Mouse (Mus musculus) gastrocnemius, postnatal 4 days (tissue): ENCODE data around the gene Ablim1. TPM values are rescaled to one million over a fixed set of nuclear protein-coding genes. Genes with fewer than 3 reads are reported as not detected.
A peak's percentile ranks its signal among the peaks of the same experiment; 100 is the strongest.

ENCODE experiments used
- DNase-seq, 2 experiments: peaks; one replicate each; pipeline ENCODE4 v3.0.0; 2021 to 2022; ENCODE audit warnings: low spot score in 2 of 2, mixed read lengths in 2 of 2
- total RNA-seq, 2 experiments: library from RNA; stranded (reverse); gene quantifications; 2 replicates each; pipeline ENCODE4 v1.2.3; 2021

Ablim1 gene
- total RNA-seq, 2 experiments from 2014 or later: 56.8 to 65.5 TPM

DNA sequence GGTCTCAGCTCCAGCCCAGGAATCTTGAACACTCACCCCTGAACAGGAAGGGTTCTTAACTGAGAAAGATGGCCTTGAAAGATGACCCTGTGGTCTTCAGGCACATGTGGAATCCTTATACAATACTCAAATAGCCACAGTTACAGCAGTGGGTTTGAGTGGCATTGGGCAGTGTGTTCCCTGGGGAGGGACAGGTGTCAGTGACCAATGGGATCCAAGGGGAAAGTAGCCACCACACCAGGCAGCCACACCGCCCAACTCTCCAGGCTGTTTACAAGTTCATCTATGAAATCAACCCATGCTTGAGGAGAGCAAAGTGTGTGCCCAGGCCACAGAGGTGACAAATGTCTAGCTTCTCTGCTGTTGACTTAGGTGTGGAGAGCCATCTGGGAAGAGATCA, 123.6 kb downstream of the Ablim1 start:
- DNase-seq: no peak

DNA sequence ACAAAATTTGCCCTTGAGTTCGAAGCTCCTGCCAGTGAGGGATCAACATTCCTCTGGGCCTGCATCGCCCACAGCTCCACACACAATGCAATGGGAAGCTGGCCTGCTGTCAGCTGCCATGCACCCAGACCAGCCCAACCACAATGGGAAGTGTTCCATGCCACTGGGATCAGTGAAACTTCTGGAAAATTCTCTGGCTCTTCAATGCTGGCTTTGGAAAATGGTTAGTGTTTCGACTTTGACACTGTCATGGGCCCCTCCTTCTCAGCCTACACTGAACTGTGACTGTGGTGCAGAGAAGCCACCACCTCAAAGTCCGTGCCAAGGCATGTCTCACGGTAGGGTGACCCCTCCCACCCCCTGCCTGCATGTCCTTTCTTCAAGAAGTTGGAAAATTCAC, 125.3 kb downstream of the Ablim1 start:
- DNase-seq: peak in 1 of 2 experiments; percentile 32

DNA sequence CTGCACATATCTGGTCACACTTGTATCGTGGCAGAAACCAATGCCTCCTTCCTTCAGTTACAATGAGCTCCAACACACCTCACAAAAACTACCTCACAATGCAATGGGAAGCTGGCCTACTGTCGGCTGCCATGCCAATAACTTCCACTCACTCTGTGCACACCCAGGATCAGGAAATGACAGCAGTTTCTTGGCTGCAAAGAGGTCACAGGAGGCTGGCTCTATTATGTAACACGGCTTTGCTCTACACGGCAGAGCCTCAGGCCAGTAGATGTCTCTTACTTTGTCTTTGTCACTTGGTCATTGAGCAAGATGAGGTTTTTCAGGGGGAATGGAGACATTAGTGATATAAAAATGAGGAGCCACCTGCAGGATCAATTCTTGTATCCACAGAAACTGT, 126.2 kb downstream of the Ablim1 start:
- DNase-seq: no peak

DNA sequence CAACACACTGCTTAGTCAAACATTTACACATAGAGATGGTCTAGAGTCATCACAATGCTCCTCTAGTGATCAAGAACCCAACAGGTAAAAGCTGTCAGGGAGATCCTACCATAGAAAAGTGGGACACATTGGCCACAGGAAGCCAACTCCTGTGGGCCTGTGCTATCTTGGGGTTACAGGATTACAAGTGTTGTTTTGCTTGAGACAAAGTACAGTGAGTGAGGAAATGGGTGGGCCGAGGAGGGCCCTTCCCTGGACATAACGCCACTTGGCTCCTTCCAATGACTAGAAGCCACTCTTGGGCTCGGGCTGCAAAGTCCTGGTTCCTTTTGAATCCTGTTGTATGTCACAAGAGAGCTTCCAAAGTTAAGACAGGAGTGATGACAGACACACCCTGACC, 129.7 kb downstream of the Ablim1 start:
- DNase-seq: no peak

DNA sequence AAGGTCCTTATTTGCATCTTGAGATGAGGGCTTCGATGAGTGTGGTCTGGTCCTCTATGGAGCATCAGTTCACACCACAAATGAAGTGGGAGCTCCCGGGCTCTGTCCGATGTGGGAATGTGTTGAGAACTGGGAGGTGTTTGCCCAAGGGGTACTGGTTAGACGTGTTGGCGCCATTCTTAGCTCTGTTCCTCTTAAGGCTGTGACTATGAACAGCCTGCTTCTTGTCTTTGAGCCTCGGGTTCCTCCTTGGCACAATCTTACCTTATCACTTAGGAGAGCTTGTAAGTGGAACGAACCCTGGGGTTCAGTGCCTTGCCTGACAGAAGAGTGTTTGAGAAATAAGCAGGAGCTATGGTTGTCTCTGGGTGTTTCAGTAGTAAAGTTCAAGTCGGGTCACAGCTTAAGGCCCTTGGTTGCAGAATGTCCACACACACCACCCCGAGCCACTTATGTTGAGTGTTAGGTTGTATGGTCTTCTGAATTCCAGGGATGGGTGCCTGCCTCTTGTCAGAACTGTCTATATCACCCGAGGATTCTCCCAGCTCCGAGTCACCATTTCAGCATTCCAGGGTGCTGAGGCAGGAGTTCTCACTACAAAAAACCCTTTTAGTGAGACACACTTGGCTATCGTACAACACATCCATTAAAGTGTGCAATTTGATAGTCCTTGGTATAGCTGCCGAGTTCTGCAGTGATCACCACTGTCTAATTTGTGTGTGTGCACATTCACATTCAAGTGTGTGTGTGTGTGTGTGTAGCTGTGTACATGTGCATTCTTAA, 131.6 kb downstream of the Ablim1 start:
- no peak for DNase-seq

DNA sequence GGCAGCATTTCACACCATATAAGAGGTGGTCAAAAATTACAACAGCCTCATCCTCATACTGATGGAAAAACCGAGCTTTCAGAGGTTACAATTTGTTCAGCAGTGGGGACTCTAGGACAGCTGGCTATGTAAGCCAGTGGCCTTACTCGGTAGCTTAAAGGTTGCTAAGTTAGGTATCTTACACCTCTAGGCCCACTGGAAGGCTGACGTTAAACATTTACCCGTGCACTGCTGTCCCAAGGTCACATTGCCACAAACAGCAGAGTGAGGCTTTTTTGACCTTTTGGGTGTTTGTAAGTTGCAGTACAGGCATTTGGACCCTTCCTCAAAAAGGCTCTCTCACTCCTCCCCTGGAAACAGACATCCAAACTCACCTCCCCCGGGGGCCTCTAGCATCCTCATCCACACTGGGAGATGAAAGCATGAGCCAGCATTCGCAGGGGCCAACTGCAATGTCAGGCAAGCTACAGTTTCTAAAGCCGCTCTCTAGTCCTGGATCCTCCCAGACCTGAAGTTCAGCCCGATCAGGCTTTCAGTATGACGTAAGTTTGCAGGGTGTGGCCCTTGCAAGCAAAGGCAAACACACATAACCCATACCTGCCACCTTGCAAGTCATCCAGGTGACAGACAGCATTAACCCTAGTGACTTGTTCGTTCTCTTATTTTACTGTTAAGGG, 132.7 kb downstream of the Ablim1 start:
- no peak for DNase-seq

DNA sequence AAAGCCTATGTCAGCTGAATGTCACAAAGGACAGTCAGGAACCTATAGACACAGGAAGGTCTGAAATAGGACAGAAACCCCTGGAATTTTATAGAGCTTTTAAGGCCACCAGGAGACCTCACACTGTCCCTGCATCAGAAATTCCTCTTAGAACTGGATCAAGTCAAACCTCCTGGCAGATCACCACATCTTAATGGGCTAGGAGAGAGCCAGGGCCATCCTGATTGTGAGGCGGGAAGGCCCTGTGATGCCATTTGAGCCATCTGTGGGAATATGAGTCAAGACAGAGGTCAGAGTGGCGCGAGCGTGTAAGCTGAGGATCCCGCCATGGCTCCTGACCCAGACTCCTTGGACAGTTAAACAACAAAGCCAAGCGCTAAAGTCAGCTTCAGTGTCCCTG, 133.4 kb downstream of the Ablim1 start:
- no peak for DNase-seq

DNA sequence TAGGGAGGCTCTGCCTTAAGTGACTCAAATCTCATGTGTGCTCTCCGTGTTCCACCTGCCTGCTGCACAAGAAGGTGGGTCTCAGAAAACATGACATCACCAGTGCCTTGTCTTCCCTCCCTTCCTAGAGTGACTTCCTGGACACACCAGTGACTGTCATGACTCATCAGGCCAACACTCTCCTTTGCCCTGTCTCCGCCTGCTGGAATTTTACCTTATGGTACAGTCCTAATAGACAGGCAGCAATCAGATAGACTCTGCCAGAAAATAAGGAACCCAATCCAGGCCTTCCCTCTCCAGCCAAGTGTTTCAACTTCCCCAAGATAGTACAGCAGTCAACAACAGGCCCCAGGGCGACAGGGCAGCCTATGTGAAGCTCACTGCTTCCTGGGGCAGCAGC, 133.8 kb downstream of the Ablim1 start:
- no peak for DNase-seq

DNA sequence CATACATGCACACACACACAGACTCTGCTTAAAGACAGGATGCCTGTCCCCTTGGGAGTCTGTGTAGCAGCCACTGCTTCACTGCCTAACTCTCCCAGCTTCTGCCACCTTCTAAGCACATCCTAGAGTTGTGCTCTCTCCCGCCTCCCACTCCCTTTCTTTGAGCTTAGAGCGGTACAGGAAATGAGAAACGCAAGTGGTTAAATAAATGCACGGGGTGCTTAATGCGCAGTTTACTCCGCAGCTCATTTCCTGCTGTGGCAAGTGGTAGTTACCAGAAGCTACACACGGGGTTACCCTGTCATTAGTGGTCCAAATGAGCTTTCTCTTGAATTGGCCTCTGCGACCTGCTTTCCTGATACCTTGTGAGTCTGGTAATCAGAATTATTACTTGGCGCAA, 134.4 kb downstream of the Ablim1 start:
- no peak for DNase-seq

DNA sequence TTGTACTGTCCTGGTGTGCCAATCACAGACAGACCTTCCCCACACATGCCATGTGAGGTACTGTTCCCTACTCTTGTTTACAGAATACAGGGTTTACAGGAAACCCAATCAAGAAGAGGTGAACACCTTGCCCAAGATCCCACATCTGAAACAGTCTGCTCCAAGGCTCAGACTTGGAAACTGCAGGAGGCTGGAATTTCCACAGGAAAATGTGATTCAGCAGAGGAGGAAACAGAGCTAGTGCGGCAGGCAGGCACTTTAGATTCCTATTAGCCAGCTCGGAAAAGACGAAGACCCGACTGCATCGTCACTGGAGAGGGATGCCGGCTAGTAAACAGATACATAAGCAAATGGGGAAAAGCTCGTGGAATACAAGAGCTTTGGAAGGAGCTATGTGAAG, 135.4 kb downstream of the Ablim1 start:
- DNase-seq: no peak

DNA sequence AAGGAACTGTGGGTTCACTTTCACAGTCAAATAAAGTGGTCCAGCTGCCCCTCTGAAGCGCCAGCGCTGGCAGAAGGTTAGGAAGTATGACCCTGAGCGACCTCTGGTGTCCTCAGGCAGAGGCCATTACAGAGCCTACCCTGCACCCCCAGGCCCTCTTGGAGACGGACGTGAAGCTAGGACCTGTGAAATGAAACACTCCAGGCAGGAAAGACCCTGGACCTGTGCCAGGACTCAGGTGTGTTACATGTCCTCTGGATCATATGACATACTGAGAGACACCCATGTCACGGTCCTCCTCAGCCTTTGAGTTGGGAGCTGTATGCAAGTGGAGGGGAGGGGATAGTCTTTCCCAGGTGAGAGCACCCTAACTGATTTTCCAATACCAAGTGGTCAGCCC, 137.4 kb downstream of the Ablim1 start:
- DNase-seq: no peak

DNA sequence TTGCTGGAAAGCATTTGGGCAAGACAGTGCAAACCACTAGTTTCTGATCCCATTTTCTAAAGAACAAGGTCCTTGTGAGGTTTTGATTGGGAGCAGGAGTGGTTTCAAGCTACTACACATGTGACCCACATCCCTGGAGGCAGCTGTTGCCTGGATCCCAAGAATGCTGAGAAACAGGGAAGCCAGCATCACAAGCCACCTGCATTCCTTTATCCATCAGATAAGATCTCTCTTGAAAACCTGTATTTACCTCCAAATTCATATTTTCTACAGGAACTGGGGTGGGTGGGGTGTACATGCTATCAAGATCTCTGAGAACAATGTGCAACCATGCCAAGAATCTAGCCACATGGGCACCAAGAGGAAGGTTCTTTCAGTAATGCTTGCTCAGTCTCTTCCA, 139.6 kb downstream of the Ablim1 start:
- DNase-seq: no peak

DNA sequence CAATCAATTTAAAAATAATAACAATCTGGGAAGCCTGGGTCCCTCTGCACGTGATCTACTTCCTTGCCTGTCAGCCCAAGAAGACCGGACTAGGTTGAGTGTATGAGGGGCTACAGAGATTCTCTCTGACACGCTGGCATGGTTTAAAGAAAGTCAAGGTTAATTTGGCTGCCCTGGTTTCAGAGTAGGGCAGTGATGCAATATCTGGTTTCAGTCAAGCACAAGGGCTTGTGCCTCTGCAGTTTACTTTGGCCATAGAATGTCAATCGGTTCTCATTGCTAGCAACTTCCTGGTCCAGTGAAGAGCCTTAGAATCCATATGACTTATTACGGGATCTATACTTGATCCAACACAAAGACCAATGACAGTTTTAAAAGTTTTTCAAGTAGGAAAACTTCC, 140.2 kb downstream of the Ablim1 start:
- DNase-seq: no peak

DNA sequence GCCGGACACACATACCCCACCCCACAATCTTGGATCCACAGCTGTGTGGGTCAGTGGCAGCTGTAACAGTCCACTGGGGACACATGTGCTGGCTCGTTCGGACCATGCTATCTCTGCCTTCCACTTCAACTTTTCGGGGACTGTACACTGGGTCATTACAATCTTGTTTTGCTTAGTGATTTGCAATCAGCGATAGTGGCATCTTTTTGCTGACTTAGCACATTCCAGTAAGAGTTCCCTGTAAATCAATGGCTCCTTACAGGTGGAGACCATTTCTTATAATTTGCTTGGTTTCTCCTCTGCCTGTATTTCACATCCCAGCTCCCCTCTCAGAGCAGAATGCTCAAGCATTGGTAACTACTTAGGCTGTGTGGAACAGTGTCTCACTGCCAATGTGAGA, 140.7 kb downstream of the Ablim1 start:
- no peak for DNase-seq

DNA sequence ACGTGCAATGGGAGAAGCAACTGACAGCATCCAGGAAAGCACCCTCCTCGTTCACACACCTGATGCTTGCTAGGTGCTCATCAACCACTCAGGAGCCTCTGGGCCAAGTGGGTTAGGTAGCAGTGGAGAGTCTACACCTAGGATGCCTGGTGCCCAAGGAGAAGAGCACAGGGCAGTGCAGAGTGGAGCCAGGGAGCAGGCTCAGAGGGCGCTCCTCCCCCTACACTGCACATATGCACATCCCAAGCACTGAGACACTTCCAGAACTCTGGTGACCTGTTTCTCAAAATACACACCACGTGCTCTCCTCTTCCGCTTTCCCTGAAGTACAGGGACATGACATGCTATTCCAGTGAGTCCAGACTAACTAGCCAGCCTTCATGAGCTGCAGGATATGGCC, 142.4 kb downstream of the Ablim1 start:
- no peak for DNase-seq

DNA sequence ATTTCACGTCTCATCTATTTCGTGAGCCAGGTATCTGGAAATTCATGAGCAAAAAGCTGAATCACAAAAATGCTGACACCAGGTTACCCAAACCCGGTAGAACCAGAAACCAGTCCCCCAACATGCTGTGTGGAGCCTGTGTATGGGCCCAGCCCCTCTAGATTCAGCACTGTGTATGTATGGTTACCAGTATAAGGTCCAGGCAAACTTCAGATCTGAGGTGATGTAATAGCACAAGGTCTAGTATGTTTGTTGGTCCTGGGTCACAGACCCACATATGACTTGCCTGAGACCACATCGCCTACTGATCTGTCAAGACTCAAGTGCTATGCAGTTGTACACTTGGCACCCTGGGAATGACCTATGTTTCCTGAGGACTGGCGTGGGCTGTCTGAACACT, 143.8 kb downstream of the Ablim1 start:
- no peak for DNase-seq

DNA sequence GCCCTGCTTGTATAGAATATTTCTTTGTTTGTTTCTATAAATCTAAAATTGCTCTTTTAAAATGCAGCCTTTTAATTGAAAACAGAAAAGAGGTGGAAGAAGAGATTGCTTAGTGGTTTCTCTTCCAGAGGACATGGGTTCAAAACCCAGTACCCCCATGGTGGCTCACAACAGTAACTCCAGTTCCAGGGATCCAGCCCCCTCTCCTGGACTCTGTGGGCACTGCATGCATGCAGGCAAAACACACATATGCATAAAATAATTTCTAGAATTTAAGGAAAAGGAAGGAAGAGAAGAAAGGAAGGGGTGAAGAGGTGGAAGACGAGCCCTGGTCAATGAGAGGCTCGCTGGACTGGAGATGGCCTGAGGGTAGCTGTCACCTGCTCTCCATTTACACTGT, 145.2 kb downstream of the Ablim1 start:
- DNase-seq: no peak

DNA sequence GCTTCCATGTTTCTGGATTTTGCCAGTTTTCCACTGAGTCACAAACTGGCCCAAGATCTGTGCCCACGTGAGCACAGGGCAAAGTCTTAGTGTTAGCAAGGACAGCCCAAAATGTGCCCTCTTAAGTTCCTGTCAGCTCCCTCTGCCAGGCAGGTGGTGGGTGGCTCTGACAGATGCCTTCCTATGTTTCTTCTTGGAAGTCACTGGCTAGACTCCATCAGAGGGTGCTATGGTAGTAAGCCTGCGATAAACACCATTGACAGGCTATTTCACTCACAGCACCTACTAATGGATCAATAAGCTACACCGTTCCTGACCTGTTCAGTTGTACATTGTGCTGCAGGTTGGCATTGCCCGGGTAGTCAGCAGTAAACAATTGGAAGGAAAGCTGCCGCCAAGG, 147.0 kb downstream of the Ablim1 start:
- no peak for DNase-seq

DNA sequence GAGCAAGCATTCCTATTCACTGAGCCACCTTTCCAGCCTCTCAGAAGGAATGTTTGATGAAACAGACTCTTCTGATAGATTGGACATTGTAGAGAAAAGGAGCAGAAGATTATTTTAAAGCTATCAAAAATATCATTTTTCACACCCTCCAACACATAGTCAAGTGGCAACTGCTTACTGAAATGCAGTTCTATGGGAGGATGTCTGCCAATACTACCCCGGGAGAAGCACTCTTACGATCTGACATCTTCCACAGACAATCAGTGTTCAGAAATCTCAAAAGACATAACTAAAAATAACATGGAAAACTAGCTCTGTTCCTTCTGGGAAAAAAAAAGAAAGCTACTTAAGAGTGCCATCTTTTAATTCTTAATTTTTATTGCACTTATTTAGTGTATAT, 149.8 kb downstream of the Ablim1 start:
- DNase-seq: no peak

DNA sequence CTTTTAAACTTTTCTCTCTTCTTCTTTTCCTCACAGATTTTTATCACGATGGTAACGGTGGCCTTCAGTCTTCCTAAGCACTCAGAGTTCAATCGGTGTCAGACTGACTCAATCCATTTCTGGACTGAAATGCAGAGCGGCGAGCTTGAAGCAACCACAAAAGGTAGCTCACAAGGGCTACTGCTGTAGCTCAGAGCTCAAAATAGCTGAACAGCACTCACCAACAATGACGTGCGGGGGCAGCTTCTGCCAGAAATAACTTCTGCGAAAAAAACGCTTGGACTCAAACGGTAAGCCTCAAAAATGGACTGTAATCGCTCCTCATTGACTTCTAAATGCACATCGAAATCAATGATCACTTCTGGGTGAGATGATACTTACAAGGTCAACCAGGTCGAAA, 151.4 kb downstream of the Ablim1 start:
- no peak for DNase-seq

DNA sequence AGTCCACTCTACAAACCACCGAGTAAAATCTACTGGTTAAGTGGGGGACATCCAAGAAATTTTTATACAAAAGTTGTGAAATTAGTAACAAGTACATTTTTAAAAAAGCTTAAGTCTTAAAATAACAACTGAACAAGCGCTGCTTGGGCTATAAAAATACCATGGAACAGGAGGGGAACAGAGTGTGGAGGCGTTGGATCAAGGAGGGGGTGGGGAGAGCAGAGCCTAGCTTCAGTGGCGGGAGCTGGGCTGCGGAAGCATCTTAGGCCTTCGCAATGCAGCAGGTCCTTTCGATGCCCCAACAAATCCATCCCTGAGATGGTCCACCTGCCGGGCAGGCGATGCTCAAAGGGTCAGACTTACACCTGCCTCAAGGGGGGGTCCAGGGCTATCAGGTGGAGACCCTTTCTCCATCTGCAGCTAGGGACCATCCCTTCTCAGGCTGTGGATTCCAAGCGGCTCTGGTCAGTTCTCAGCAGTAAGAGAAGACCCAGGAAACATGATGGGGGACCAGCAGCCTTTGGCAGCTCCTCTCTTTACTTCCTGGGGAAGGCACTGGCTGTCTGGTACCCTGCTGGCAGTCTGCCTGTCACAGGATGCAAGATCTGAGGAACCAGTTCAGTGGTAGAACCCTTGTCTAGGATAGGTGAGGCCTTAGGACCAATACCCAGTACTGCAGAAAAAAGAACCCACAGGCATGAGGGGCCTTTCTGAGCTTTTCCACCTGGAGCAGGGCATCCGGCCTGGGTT, 152.6 kb downstream of the Ablim1 start:
- DNase-seq: no peak

DNA sequence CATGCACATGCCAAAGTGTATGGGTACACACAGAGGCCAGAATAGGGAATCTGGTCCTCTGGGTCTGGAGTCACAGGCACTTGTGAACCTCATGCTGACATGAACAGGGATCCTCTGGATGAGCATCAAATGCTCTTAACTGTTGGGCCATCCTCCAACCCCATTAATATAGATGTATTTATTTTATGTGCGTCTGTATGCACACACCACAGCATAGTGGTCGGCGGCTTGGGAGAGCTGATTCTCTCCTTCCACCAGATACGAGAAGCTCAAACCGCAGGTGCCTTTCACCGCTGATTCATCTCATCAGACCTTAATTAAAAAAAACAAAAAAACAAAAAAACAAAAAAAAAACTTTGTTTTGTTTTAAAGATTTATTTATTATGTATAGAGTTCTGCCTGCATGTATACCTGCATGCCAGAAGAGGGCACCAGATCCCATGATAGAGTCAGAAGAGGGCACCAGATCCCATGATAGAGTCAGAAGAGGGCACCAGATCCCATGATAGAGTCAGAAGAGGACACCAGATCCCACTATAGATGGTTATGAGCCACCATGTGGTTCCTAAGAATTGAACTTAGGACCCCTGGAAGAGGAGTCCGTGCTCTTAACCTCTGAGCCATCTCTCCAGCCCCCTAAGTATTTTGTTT, 153.6 kb downstream of the Ablim1 start:
- DNase-seq: peak in 1 of 2 experiments; percentile 40
